Mouse (Mus musculus): ENCODE results near the gene Gngt2. TPM values are rescaled to one million over a fixed set of nuclear protein-coding genes. Genes with fewer than 3 reads are reported as not detected.
A peak's percentile ranks its signal among the peaks of the same experiment; 100 is the strongest.

The Gngt2 gene
- polyA plus RNA-seq, 1 experiment from 2014 or later, result 14.8 TPM

DNA sequence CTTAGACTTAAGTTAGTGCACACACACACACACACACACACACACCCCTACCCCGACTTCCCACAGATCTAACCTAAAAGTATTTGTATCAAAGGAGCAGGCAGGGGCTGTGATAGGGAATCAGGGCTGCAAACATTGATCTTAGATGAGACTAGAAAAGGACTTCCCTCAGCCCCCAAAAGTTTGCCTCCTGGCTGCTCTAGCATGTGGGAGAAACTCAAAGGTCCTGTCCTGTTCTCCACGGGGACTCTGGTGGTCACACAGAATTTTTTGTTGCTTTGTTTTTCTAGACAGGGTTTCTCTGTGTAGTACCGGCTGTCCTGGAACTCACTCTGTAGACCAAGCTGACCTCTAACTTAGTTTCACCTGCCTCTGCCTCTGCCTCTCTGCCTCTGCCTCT lies 11.4 kb upstream of the Gngt2 start:
- Histone ChIP-seq H3K27ac (ENCODE audit: low read depth) (no peak overlapping the region), H3K9me3 (ENCODE audit: low read depth, low read length) (no peaks in the 10 kb centered on the region), H3K4me1 (ENCODE audit: insufficient read depth) (no peaks in the 10 kb centered on the region), H3K4me2 (peak overlapping the region; percentile 100; the same call in 1 of the 2 replicates), H3K27me3 (ENCODE audit: insufficient read depth, low read length) (peaks cover 57% of the 10 kb centered on the region), H3K9ac (no peak overlapping the region), H3K36me3 (ENCODE audit: insufficient read depth) (no peaks in the 10 kb centered on the region), H3K4me3 (ENCODE audit: low read depth, low read length) (no peak overlapping the region)
- no peak for TF ChIP-seq CTCF (IDR thresholded peaks at IDR 0.05; ENCODE audit: low read depth)
- ATAC-seq (ENCODE audit: insufficient read depth) (no peak), DNase-seq (no peak)
- WGBS, result 54% methylated on average over 3 of the region's 3 CpGs

DNA sequence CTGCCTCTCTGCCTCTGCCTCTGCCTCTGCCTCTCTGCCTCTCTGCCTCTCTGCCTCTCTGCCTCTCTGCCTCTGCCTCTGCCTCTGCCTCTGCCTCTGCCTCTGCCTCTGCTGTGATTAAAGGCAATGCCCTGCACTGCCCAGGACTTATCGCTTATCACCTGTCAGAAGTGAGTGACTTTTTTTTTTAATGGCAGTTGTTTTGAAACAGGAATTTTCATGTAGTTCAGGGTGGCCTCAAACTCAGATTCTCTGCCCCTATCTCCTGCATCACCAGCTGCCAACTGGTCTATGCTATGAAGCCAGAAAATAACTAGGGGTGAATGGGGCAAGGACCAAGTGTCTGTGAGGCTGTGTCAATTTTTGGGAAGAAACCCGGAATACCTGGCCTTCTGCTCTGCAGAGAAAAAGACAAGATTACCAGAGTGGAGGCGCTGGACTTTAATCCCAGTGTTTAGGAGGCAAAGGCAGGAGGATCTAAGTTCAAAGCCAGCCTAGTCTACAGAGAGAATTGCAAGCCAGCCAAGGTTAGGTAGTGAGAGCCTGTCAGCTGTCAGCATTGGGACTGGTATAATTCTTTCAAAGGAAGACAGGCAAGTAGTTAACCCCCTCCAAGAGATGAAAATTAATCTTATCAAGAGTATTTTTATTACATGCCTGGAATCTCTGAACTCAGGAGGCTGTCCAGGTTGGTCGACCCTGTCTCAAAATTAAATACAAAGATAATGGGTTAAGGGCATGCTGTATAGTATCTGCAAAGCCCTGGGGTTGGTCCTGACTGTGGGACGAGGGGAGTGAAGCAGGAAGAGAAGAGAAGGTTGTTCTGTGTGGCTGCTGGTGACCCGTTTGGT lies 10.5 kb upstream of the Gngt2 start:
- H3K9ac ChIP-seq, result no peak overlapping the region
- WGBS, result 43% methylated on average over 6 of the region's 6 CpGs
- TF ChIP-seq CTCF (IDR thresholded peaks at IDR 0.05; ENCODE audit: low read depth), result no peak

DNA sequence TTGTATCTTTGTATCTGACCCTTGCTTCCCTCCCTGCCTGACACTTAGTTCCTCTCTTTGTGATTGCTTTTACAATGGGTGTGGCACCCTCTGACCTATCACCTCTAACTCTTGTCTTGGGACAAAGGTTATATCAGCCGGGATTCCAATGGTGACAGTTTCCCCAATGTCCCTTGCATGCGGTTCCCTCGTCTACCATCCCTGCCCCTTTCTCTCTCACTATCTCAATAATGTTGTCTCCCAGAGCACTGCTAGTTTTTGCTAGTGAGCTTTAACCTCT lies 9.9 kb upstream of the Gngt2 start:
- Histone ChIP-seq H3K9me3 (ENCODE audit: low read depth, low read length) (no peaks in the 10 kb centered on the region), H3K9ac (no peak overlapping the region), H3K36me3 (ENCODE audit: insufficient read depth) (no peaks in the 10 kb centered on the region), H3K4me3 (ENCODE audit: low read depth, low read length) (no peak overlapping the region), H3K27me3 (ENCODE audit: insufficient read depth, low read length) (peaks cover 71% of the 10 kb centered on the region), H3K4me2 (no peak overlapping the region), H3K27ac (ENCODE audit: low read depth) (no peak overlapping the region), H3K4me1 (ENCODE audit: insufficient read depth) (no peaks in the 10 kb centered on the region)
- DNase-seq (no peak), ATAC-seq (ENCODE audit: insufficient read depth) (no peak)
- no peak for TF ChIP-seq CTCF (IDR thresholded peaks at IDR 0.05; ENCODE audit: low read depth)
- 25% methylated on average over 3 of the region's 3 CpGs for WGBS

More for the DNA sequence above, 10.5 kb upstream of the Gngt2 start:
- no peak overlapping the region for H3K4me3 ChIP-seq (ENCODE audit: low read depth, low read length)
- ATAC-seq (ENCODE audit: insufficient read depth) (no peak), DNase-seq (no peak)
- H3K4me2 ChIP-seq, result no peak overlapping the region
- peaks cover 66% of the 10 kb centered on the region for H3K27me3 ChIP-seq (ENCODE audit: insufficient read depth, low read length)
- H3K36me3 ChIP-seq (ENCODE audit: insufficient read depth), result no peaks in the 10 kb centered on the region
- H3K4me1 ChIP-seq (ENCODE audit: insufficient read depth), result no peaks in the 10 kb centered on the region
- no peaks in the 10 kb centered on the region for H3K9me3 ChIP-seq (ENCODE audit: low read depth, low read length)
- H3K27ac ChIP-seq (ENCODE audit: low read depth), result no peak overlapping the region

DNA sequence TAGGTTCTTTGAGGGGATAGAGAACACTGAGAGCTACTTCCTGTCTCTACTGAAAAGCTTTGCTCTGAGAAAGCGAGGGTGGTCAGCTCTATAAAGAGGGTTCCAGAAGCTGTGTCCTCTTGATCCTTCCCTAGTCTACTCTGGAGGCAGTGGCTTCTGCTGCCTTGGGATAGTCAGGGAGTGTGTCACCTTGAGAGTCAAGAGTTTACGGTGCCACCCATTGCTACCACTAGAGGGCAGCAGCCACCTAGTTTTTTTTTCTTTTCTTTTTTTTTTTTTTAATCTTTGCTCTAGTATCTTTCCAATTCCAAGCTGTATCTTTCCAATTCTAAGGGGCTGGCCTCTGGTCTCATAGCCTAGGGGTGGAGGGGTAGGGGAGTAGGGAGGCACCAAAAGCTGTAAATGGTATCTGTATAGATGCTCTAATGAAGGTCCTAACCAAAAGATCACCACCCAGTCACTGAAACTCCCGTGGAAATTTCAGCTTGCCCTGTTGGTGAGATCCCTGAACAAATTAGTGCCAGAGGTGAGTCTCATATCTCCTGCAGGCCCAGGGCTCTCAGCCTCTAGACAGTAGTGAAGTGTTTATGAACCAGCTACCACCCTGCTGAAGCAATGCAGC lies 9.4 kb upstream of the Gngt2 start:
- no peaks in the 10 kb centered on the region for H3K9me3 ChIP-seq (ENCODE audit: low read depth, low read length)
- no peak overlapping the region for H3K4me3 ChIP-seq (ENCODE audit: low read depth, low read length)
- WGBS, result 15% methylated on average over 3 of the region's 3 CpGs
- no peak for ATAC-seq (ENCODE audit: insufficient read depth)
- H3K27ac ChIP-seq (ENCODE audit: low read depth), result no peak overlapping the region
- TF ChIP-seq CTCF (IDR thresholded peaks at IDR 0.05; ENCODE audit: low read depth), result peak; percentile 85
- no peaks in the 10 kb centered on the region for H3K4me1 ChIP-seq (ENCODE audit: insufficient read depth)
- no peak overlapping the region for H3K4me2 ChIP-seq
- peak; percentile 91 for DNase-seq
- H3K9ac ChIP-seq, result no peak overlapping the region
- H3K36me3 ChIP-seq (ENCODE audit: insufficient read depth), result no peaks in the 10 kb centered on the region
- peaks cover 71% of the 10 kb centered on the region for H3K27me3 ChIP-seq (ENCODE audit: insufficient read depth, low read length)

DNA sequence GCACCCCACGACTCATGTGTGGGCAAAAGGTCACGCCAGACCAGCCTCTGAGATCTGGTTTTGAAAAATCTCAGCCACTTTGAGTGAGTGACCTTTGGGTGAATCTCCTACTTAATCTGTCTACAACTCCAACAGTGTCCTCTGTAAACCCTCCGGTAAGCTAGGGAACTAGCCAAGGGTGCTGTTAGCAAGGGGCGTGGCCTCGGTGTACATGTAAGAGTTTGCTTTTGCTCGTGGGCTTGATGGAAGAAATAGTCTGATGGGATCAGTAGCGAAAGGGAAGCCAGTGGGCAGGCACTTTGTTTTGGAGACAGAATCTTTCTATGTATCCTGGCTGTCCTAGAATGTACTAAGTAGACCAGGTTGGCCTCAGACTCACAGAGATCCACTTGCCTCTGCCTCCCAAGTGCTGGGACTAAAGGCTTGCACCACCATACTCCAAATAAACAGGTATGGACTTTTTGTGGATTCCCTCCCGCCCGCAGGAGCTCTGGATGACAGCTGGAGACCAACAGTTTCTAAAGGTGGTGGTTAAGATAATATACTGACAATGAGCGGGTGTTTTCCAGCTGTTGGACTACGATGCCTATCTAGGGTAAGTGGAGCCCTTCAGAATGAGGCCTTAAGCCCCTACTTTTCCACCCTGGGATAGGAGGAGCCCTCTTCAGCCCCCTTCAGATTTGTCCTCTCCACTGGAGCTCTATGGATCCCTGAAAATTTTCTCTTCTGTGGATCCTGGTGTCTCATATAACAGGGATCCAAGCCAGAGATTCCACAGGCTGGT lies 8.6 kb upstream of the Gngt2 start:
- ATAC-seq (ENCODE audit: insufficient read depth), result no peak
- H3K36me3 ChIP-seq (ENCODE audit: insufficient read depth), result no peaks in the 10 kb centered on the region
- DNase-seq, result no peak
- H3K9ac ChIP-seq, result no peak overlapping the region
- no peak overlapping the region for H3K4me3 ChIP-seq (ENCODE audit: low read depth, low read length)
- H3K27ac ChIP-seq (ENCODE audit: low read depth), result no peak overlapping the region
- H3K9me3 ChIP-seq (ENCODE audit: low read depth, low read length), result no peaks in the 10 kb centered on the region
- peaks cover 79% of the 10 kb centered on the region for H3K27me3 ChIP-seq (ENCODE audit: insufficient read depth, low read length)
- H3K4me1 ChIP-seq (ENCODE audit: insufficient read depth), result no peaks in the 10 kb centered on the region
- H3K4me2 ChIP-seq, result no peak overlapping the region
- WGBS, result 61% methylated on average over 11 of the region's 11 CpGs
- no peak for TF ChIP-seq CTCF (IDR thresholded peaks at IDR 0.05; ENCODE audit: low read depth)

DNA sequence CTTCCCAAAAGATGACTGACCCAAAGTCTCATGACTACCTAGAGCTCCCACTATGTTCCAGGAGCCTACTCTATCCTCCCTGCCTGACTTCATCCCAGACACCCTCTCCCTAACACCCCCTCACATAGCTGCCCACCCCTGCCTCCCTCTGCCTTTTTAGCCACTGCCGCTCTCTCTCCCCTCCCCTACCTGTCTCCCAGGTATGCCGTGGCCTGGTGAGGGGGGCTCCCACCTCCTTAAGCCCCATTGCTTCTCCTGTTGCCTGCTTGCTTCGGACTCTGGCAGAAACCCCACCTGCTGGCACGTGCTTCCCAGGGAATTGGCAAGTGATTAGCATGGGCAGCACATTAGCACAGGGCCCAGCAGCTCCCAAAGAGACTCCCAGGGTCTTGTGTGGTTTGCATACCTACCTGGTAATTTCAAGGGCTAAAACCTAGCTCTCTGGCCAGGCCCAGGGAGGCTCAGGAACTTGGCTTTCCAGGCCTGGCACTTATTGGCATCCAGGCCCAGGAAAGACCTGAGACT lies 7.4 kb upstream of the Gngt2 start:
- no peak overlapping the region for H3K9ac ChIP-seq
- H3K9me3 ChIP-seq (ENCODE audit: low read depth, low read length), result no peaks in the 10 kb centered on the region
- ATAC-seq (ENCODE audit: insufficient read depth), result no peak
- H3K36me3 ChIP-seq (ENCODE audit: insufficient read depth), result no peaks in the 10 kb centered on the region
- H3K4me3 ChIP-seq (ENCODE audit: low read depth, low read length), result no peak overlapping the region
- no peak overlapping the region for H3K4me2 ChIP-seq
- no peak for DNase-seq
- H3K27ac ChIP-seq (ENCODE audit: low read depth), result no peak overlapping the region
- H3K27me3 ChIP-seq (ENCODE audit: insufficient read depth, low read length), result peaks cover 90% of the 10 kb centered on the region
- 34% methylated on average over 4 of the region's 4 CpGs for WGBS
- H3K4me1 ChIP-seq (ENCODE audit: insufficient read depth), result peaks cover 4% of the 10 kb centered on the region
- TF ChIP-seq CTCF (IDR thresholded peaks at IDR 0.05; ENCODE audit: low read depth), result no peak

All from lung, embryonic 14.5 days (tissue).